Mouse (Mus musculus): Measurements from ENCODE around the gene Tbc1d15.

The Tbc1d15 gene

DNA sequence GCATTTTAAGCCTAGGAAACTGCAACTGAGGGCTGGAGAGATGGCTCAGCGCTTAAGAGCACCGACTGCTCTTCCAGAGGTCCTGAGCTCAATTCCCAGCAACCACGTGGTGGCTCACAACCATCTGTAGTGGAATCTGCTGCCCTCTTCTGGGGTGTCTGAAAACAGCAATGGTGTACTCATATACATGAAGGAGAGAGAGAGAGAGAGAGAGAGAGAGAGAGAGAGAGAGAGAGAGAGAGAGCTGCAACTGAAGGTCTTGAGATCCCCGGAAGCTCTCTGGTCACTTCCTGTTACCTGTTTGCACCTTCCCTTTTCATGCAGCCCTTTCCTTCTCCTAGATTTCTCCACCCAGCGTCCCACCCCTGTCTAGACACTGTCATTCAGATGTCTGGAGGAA is 91.0 kb downstream of the Tbc1d15 start:
- no peak for DNase-seq (ENCODE audit: low read depth)
